Mouse (Mus musculus) bone marrow macrophage, adult 2 months (primary cell): ENCODE measurements around the gene Rasgef1b.

ENCODE experiments used
- CTCF ChIP-seq: IDR thresholded peaks from 2 replicates; pipeline ENCODE4 v1.5.1; 2012; ENCODE audit warnings: low read depth, mild to moderate bottlenecking, low read length, moderate library complexity
- POLR2A ChIP-seq: IDR thresholded peaks from 2 replicates; pipeline ENCODE4 v1.6.1; 2012; ENCODE audit warnings: mild to moderate bottlenecking, low read depth, low read length, borderline replicate concordance

GRCm38 (mm10) chr5:99279016-99279757, 449.7 kb downstream of the Rasgef1b start:
- TF ChIP-seq CTCF, result no peak
- TF ChIP-seq POLR2A, result no peak
